Mouse (Mus musculus) CD4-positive, CD25-positive, alpha-beta regulatory T cell, adult 2 months (primary cell): ENCODE data around the gene Etv1.
"Not testable (repeated sequence)": the region's sequence is repeated elsewhere in the genome, so short reads cannot be mapped to it uniquely, and the experiment has no call there.

Source experiments
- DNase-seq: peaks from one replicate; pipeline ENCODE4 v3.0.0-alpha.2; 2012; ENCODE audit warnings: low read depth, low spot score

Gene Etv1

DNA sequence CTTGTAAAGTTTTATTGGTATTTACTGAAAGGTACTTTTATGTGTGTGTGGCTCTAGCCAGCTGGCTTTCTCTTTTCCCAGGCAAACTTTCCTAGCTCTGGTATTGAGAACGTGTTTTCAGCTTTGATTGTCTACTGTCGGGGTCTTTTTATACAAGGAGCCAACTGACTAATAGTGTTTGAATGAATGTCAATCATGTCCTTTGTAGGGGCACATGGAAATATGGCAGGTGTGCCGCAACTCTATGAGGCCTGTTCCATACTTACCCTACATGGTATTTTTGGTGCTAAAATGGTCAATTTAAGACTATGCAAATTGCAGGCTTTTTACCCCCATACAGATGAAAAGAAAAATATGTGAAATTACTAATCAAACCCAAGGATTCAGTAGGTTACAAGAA is 37.1 kb downstream of the Etv1 start:
- no peak for DNase-seq

DNA sequence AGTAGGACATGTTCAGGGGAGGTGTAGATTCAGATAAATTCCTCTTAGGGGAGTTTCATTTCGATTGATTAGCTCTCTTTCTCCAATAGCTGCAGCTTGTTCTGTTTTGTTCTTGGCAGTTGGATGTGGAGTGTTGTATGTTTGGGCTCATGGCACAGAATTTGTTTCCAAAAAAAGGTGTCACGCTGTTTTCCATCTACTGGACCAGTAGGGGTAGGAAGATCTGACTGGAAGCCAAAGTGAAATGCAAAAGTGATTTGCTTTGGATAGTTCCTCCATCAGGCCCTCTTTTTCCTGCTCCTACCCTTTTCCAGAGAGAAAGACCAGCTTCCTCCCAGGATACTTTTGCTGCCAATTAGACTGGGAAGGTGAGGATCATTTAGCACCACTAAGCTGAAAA is 39.1 kb downstream of the Etv1 start:
- DNase-seq: no peak

DNA sequence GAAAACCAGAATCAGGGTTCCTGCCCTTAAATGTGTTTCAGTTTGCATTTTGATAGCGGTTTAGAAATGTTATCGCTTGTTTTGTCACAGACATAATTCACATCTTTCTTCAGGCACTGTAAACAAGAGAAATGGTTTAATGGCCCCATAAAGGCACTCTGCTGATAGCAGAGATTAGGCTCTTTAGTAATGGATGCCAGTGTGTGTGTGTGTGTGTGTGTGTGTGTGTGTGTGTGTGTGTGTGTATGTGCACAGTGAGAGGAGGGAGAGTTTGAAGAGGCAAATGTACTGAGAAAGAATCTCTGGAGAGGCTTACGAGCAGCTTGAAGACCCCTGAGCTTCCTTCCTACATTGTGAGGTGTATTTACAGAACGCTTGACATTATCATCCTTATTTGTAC is 41.5 kb downstream of the Etv1 start:
- no peak for DNase-seq

GRCm38 (mm10) chr12:38824405-38824804 is 45.2 kb downstream of the Etv1 start:
- no peak for DNase-seq

DNA sequence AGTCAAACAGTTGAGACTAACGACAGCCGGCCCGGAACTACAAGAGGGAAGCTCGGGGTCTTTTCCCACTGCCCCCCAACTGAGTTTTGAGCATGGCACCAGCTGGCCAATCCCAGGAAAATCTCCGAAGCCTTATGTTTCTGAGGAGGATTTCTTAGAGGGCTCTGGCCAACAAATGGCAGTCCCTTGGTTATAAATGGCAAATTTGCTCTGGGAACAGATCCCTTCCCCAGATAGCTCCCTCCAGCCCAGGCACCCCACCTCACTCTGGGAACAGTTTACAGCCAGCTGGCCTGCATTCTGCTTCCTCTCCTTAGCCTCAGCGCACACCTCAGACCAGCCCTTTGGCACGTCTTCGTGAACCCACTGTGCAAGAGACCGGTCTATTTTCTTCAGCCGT is 53.8 kb downstream of the Etv1 start:
- no peak for DNase-seq

DNA sequence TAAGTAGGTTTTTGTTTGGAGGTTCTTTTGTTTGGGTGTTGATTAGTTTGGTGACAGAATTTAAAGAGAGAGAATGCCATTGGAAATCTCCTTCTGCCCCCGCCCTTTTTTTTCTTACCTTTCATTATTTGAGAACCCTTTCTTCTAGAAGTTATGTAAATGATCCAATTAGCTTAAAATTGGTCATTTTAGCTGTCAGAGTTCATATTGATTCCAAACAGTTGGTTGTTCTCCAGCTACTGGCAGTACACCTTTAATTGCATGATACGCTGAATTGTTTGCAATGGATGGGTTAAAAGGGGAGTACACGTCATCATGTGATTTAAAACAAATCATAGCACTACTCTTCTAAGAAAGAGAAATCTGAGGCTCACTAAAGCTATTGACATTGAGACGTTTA is 55.4 kb downstream of the Etv1 start:
- no peak for DNase-seq

GRCm38 (mm10) chr12:38834986-38835385 is 55.8 kb downstream of the Etv1 start:
- DNase-seq: not testable (repeated sequence)

GRCm38 (mm10) chr12:38843801-38844295 is 64.7 kb downstream of the Etv1 start:
- DNase-seq: no peak

DNA sequence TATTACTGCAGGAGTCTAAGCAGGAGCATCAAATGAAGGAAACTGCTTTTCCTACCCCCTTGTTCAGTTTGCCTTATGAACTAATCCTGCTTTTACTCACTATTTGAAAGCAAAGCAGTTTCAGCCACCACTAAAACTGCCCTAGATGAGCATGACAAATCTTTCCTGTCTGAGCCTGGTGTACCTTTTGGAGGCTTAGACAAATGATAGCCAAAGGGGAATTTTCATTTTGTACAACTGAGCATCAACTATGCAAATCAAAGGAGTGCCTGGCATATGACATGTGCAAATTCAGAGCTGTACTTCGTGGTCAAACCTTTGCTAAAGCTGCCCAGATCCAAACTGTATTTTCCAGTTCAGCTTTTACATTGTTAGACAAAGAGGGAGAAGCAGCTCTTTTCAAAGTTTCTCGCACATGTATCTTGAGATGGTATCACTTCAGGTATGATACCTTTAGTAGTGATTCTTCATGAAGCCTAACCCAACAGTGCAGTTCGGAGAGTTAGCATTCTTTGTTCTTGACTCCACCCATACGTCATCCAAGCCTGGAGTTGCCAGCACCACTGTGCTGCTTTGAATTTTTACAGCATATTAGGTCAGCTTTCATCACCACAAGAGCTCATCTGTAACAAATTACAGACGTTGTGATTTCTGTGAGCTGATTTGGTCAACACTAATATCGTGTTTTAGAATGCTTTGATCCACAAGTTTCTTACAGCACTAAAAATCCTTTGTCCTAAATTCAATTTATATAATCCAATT is 68.5 kb downstream of the Etv1 start:
- DNase-seq: no peak

DNA sequence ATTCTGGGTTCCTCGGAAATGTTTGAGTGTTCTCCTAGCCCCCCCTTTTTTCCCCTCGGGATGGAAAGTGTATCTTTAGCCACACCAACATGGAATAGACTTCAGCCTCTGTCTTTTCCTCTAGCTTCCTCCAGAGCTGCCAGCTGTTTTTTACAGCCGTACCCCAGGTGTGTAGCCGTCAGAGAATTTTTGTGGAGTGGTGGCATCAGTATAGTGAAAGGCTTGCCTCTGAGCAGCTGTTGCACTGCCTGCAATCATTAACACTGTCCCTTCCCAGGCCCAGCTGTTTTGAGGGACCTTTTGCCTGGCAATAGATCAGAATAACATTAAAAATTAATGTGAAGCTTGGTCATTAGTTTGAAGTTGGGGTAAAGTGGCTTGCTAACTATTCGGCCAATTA is 70.8 kb downstream of the Etv1 start:
- DNase-seq: no peak

DNA sequence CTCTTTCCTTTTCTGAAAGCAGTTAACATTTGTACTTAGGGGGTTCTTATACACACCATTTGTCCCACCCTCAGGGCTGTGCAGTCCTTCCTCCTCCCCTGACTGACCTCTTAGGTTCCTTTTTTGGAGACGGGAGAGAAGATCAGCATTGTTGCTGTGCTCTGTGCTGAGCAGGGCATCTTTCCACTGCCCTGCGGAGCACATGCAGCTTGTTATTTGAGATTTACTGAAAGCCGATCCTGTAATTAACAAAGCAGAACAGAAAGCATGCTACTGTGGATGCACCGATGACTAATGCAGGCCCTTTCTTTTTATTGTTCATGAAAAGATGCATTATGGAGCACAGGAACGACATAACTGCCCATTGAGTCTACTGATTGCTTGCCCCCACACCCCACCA is 75.1 kb downstream of the Etv1 start:
- no peak for DNase-seq

GRCm38 (mm10) chr12:38854751-38855150 is 75.6 kb downstream of the Etv1 start:
- DNase-seq: no peak

DNA sequence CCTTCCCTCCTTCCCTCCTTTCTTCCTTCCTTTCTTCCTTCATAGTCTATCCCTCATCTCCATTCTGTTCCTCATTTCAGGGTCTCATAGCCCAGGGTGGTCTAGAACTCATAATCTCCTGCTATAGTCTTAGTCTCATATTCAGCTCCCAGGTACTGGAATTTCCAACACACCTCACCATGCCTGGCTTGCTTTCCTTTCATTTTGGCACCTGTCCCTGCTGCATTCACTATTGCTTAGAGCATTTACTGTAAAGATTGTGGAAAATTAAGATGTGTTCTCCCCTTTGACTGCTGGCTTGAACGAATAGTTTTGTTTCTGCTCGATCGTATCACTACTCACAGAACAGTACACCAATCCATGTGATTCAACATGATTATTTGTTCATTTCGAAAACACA is 80.5 kb downstream of the Etv1 start:
- no peak for DNase-seq

DNA sequence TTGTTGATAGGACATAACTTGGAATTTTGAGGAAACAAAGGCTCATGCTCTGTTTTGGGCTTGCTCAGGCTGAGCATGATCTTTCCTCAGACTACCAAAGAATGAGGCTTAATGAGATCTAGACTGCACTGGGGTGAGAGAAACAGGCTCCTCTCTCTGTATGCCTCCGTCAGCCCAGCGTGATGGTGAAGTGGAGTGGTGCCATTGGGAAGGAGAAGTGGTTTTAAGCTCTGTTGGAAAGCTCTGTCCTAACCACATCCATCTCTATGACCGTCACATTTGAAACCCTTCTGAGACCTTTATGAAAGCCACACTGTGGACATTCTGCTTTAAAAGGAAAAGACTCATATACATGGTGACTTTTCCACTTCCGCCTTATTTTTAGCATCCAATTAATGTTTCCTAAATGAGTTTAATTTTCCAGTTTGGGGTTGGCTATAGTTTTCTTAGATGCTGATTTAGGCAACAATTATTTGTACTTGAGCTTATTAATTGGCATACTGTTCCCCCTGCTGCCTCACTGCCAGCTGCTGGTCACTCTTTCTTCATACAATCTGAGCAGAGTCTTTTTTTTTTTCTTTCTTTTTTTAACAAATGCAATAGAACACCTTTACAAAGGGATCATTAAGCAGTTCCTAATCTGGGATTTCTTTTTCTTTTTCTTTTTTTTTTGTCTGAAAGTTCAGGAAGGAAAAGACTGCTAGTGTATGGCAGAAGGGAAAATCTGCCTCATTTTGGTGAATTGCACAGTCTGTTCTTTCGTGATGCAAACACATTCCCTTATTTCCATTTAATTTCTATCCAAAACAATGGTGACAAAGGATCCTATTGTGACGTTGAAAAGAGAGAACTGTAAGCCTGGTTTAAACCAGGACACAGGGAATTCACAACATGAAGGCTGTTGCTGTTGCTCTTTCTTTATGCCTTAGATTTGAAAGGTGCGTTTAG is 81.3 kb downstream of the Etv1 start:
- DNase-seq: no peak

- no peak for DNase-seq
These were observed 84.2 kb downstream of the Etv1 start for GRCm38 (mm10) chr12:38863395-38863794.

GRCm38 (mm10) chr12:38863982-38864828 is 85.0 kb downstream of the Etv1 start:
- DNase-seq: no peak

GRCm38 (mm10) chr12:38874470-38874995 is 95.4 kb downstream of the Etv1 start:
- no peak for DNase-seq

DNA sequence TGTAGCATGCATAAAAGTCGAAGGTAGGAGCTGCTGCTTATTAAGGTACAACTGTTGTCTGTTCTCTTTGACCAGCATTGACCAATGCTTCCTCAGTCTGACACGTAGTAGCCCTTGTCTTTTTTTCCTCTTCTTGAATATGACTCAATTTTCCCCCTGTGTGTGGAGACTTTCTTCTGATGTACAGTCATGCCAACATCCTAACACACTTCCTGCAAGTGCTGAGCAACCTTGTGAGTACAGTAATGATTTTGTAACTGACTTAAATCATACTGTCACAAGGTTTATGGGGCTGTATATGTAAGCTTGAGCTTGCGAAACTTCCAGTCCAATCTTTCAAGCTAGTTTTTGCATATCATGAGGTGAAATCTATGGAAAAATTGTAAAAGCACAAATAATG is 125.3 kb downstream of the Etv1 start:
- no peak for DNase-seq

GRCm38 (mm10) chr12:38906314-38906713 is 127.1 kb downstream of the Etv1 start:
- DNase-seq: no peak

DNA sequence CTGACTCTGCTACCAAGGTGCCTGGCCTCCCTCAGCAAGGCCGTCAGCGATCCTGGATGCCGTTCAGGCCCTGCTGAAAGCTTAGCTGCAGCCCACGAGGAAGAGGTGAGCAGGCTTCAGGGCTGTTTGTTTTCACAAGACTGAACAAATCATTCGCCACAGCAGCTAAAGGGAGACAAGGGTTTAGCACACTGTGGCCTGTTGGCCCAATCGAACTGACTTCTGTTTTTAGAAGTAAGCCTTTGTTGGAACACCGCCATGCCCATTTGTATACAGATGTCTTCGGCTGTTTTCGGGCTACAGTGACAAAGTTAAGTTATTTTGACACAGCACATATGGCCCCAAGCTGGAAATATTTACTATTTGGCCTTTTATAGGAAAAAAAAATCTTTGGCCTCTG is 127.6 kb downstream of the Etv1 start:
- DNase-seq: no peak

DNA sequence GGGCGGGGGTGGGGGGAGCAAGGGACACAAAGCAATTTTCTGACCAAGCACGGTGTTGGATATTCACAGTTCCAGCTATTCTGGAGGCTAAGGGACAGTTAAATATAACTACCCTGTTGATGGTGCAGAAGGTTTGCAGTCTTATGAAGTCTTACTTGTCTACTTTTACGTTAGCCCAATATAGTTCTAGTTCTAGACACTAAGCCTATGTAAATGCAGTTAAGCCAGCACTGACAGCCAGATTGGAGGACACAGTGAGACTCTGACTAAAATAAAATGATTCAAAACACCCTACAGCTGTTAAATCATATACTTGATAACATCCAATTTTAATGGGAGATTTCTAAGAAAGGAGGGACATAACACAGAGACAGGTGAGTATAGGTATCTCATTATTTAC is 129.8 kb downstream of the Etv1 start:
- no peak for DNase-seq
